Mouse (Mus musculus) urinary bladder, adult 18-20 months (tissue): Measurements from ENCODE around the gene Tmem107.
A peak's percentile ranks its signal among the peaks of the same experiment; 100 is the strongest.

Source experiments
- DNase-seq, 2 experiments: peaks; one replicate each; pipeline ENCODE4 v3.0.0; 2022; ENCODE audit warnings: low spot score in 2 of 2, mixed read lengths in 2 of 2

Tmem107 gene

GRCm38 (mm10) chr11:69106842-69107241 is 36.2 kb downstream of the Tmem107 start:
- DNase-seq: no peak

DNA sequence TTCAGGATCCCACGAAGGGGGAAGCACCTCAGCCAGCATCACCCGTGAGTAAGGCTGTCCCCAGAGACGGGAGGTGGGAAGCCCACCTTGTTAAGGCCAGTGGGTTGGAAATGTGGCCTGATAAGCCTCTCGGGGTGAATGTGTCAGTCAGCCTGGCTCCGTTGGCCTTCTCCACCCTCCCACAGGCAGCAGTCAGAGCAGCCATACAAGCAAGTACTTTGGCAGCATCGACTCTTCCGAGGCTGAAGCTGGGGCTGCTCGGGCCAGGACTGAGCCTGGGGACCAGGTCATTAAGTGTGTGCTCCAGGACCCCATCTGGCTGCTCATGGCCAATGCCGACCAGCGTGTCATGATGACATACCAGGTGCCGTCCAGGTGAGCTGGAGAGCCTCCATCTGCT is 37.1 kb downstream of the Tmem107 start:
- DNase-seq: no peak

DNA sequence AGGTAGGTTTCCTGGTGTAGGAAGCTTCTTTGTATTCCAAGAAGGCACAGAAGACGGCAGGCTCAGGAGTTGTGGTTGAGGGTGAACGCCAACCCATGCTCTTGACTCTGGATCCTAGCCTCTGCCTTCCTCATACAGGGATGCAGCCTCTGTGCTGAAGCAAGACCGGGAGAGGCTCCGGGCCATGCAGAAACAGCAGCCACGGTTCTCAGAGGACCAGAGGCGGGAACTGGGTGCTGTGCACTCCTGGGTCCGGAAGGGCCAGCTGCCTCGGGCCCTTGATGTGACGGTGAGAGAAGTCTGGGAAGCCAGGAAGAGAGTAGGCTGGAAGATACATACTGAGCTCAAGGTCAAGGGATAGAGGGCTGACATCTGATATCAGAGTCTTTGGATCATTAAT is 37.6 kb downstream of the Tmem107 start:
- DNase-seq: no peak

GRCm38 (mm10) chr11:69109032-69109900 is 38.7 kb downstream of the Tmem107 start:
- no peak for DNase-seq

DNA sequence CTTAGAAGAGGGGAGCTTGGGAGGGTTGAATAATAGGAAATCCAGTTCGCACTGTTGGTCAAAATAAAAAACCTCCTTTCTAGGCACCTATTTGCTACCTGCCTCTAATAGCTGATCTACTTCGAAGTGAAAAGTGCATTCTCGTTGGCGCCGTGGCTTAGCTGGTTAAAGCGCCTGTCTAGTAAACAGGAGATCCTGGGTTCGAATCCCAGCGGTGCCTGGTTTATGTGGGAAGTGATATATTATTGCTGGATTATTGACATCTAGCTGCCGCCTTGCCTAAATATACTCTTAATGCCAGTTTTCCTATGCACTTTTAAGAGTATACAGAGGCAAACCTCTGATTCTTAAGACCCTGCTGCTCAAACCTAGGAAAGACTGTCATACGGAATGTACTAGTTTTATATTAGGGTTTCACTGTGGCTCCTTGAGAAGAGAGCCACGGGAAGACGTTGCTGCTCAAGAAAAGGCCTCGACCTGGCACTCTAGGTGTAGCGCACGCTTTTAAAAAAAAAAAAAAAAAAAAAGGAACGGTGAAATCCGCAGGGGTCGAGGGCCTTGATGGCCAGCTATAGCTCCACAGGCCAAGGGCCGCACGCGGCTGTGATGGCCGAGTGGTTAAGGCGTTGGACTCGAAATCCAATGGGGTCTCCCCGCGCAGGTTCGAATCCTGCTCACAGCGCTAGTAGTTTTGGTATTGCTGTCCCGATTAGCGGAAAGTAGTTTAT is 39.9 kb downstream of the Tmem107 start:
- DNase-seq: peak; percentile 79 to 93

DNA sequence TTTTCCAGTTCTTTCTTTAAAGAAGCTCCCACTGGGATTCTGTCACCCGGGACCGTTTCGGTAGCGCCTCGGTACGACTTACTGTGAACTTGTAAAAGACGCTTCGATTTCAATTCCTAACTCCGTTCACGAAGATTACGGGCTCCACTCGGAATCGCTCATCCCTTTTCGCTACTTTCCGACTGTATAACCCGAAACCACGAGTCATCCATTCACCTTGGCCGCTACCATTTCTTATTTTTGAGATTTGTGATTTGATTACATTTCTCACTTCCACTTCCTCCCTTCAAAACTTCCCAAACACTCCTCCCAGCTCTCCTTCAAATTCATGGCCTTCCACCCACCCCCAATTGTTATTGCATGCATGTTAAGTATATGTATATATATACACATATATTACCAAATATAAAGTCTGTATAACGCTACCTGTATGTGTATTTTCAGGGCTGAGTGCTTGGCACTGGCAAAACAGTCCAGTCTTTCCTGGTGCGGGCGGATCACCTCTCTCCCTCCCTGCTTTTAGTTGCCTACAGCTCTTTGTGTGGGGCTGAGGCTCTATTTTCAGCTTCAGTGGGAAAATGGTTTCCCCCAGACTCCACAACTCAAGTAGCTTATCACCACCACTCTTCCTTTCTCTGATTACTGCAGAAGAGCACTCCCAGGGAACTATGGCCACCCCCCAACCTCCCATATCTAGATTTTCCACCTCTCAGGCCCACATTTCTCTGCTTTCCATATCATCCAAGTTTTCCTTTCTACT is 40.6 kb downstream of the Tmem107 start:
- DNase-seq: no peak

GRCm38 (mm10) chr11:69111865-69112264 is 41.3 kb downstream of the Tmem107 start:
- no peak for DNase-seq

- DNase-seq: no peak
Measured at GRCm38 (mm10) chr11:69114018-69114417, 43.4 kb downstream of the Tmem107 start.

- DNase-seq: no peak
Measured at GRCm38 (mm10) chr11:69114621-69115020, 44.0 kb downstream of the Tmem107 start.

DNA sequence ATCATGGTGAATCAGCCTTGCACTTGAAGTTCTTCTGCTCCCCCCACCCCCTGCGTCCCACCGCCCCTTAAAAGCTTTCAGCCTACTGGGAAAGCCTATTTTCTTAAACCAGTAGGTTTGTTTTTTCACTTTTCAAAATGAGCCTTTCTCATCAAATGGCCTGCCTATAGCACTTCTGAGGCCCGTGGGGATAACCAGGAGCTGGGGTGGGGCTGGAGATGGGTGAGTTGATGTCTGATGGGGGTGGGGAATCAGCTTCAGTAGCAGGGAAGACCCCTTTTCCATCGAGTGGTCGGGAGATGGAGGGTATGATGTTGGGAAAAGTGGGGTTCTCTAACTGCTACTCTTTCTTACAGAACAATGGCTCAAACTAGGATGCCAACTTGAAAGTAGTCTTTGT is 46.2 kb downstream of the Tmem107 start:
- DNase-seq: no peak

- DNase-seq: peak in 1 of 2 experiments; percentile 77
Measured at GRCm38 (mm10) chr11:69117737-69118695, 47.4 kb downstream of the Tmem107 start.

DNA sequence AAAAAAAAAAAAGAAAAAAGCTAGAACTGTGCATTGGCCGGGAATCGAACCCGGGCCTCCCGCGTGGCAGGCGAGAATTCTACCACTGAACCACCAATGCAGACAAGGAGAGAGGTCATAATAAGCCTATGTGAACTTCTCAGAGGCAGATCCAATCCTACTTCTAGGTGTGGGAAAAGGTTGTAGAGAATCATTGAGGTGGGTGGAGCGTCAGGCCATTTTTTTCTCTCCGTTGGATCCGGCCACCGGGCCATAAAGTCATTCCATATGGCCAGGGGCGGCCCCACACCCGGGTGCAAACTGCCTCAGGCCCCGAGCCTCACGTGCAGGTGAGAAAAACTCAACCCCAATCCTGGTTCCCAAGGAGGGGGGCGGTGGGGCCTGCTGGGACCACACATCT is 48.2 kb downstream of the Tmem107 start:
- peak; percentile 83 to 92 for DNase-seq

DNA sequence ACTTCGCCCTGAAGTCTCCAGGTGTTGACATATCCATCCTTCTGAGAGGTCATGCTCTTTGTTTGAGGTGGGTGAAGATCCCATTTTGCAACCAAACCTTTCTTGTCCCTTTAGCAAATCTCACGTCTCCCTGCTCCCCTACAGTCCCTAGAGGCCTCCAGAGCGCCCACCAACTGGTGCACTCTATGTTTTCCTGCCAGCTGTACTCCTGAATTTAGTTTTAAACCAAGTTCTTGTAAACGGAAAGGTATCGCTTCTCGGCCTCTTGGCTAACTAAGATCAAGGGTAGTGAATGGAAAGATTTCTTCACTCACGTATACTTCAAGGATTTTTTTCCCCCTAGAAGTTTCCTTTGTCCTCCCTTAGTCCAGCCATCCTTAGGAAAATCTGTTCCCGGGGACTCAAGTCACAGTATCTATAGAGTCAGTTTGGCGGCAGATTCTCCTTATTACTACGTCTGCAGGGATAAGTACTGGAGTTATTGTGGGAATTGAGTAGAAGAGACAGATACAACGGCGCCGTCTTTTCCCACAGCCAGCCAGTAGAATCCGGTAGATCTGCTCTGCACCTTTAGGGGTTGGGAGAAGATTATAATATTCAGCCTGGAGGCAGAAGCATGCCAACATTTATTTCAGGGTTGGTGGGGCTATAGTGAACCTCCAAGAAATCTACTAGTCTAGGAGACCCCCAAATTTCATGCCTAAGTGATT is 49.0 kb downstream of the Tmem107 start:
- DNase-seq: no peak

DNA sequence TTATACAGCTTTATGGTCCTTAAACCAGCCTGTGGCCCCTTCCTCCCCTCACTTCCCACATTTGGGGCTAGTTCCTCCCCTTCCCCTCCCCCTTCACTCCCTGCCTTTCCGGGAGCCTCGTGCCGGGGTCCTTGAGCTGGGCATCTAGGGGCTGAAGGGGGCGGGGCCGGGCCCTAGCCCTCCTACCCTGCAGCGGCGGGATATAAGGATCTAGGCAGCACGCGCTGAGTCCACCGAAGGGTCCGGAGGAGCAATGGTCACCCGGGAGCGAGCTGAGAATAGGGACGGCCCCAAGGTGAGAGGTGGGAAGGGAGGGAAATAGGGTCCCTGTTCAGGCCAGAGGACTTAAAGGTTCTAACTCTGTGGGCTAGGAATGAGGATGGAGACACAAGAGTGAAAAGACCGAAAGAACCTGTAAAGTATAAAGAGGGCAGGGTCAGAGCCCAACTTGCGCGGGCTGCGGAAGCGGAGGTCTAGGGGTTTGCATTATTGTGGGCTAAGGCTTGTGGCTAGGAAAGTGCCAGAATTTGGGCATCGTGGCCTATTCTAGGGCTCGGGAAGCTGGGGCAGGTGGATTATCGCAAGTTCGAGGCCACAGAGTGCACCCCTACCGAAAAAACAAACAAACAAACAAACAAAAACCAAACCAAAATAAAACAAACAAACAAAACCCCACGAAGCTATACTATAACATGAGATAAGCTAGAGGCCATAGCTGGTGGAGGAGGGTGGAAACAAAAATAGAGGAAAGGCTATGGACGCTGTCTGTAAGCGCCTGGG is 49.8 kb downstream of the Tmem107 start, which contains the start of gene Hes7:
TSS of gene Hes7 (plus strand) at position 184 of the 780 bp plus-strand sequence.
- no peak for DNase-seq

DNA sequence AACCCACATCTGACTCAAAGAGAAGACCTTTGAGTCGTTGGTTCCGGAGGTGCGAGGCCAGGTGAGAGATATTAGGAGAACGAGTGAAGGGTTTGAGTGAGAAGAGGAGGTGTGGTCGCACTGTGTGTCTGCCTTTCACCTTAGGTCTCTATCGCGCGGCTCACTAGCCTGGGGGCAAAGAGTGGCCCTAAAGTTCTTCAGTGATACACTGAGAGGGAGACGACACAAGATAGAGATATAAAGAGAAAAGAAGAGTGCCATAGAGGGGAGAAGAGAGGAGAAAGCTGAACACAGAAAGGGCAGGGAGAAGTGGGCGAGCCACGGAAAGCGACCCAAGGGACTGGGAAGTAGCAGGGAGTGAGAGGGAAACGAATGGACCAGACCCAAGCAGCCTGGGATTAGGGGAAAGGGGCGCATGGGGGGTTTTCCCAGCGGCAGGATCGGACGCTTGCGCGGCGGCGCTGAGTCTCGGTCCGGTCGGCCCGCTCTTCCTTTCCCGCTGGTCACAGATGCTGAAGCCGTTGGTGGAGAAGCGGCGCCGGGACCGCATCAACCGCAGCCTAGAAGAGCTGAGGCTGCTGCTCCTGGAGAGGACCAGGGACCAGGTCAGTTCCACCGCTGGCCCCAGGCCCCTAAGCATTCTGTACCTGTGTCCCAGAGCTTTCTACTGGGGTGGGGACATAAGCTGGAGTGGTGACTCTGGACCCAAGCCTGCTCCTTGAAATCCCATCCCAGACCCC is 50.6 kb downstream of the Tmem107 start:
- no peak for DNase-seq

- no peak for DNase-seq
Measured at GRCm38 (mm10) chr11:69121741-69122335, 51.2 kb downstream of the Tmem107 start.

GRCm38 (mm10) chr11:69122336-69122951 is 51.8 kb downstream of the Tmem107 start, which contains the start of gene 9130213A22Rik:
Gene 9130213A22Rik, minus strand, starts transcription at chr11:69122589.
- DNase-seq: peak; percentile 79 to 84
